Mouse (Mus musculus): ENCODE results near the gene Hmgn1. TPM values are rescaled to one million over a fixed set of nuclear protein-coding genes. Genes with fewer than 3 reads are reported as not detected.
A peak's percentile ranks its signal among the peaks of the same experiment; 100 is the strongest.
"Not testable (repeated sequence)": the region's sequence is repeated elsewhere in the genome, so short reads cannot be mapped to it uniquely, and the experiment has no call there.

The Hmgn1 gene
- polyA plus RNA-seq, 1 experiment from 2014 or later: 315 TPM

DNA sequence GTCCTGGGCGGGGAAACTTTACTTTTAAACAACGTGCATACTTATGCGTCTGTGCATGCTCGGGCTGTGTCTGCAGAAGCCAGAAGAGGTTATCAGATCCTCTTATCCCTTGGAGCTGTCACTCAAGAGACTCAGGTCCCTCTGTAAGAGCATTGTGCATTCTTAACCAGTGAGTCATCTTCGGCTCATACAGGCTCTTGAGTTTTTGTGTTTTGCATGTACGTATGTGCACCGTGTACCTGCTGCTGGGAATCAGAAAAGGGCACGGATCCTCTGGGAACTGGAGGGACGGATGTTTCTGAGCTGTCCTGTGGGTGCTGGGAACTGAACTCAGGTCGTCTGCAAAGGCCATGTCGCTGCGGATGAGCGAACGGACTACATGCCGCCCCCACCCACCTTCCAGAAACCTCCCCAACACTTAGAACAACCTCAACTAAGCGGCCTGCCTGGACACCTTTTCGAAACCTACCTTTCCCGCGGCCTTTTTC, 801 bp downstream of the Hmgn1 start:
- Histone ChIP-seq H3K27me3 (no peaks in the 10 kb centered on the region), H3K27ac (peak overlapping the region; percentile 99), H3K9me3 (replicated peaks) (no peaks in the 10 kb centered on the region), H3K36me3 (peaks cover 41% of the 10 kb centered on the region), H3K4me3 (peak overlapping the region; percentile 99), H3K4me2 (peak overlapping the region; percentile 73), H3K9ac (peak overlapping the region; percentile 97), H3K4me1 (replicated peaks) (peaks cover 26% of the 10 kb centered on the region)
- no peak for ATAC-seq (replicated peaks; ENCODE audit: insufficient number of reproducible peaks, insufficient read depth, low FRiP score, low read depth)
- WGBS: 2% methylated on average over 19 of the region's 19 CpGs

DNA sequence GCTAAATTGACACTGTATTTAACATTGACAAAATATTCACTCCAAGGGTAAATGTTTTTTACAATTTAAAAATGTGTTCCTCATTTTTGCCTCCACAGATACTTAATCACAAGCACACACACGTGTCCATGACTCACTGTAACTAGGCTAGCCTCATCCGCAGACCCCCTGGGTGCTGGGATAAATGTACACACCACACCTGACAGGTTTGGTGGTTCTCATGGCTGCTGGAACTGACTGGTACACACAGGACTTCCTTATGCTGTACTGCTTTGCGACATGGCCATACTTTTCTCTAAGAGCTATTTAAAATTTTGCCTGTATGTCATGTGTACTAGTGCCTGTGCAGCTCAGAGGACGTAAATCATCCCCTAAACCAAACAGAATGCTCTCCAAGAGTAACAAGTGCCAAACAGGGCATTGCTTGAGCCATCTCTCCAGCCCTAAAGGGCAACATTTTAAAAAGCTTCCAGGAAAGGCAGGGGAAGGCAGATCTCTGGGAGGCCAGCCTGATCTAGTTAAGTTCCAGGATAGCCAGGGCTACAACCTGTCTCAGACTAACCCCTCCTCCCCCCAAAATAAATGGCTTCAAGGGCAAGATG, 7.4 kb downstream of the Hmgn1 start:
- H3K4me3 ChIP-seq: no peak overlapping the region
- peaks cover 41% of the 10 kb centered on the region for H3K36me3 ChIP-seq
- H3K27ac ChIP-seq: no peak overlapping the region
- H3K9me3 ChIP-seq (replicated peaks): no peaks in the 10 kb centered on the region
- ATAC-seq (replicated peaks; ENCODE audit: insufficient number of reproducible peaks, insufficient read depth, low FRiP score, low read depth): no peak
- H3K27me3 ChIP-seq: no peaks in the 10 kb centered on the region
- H3K9ac ChIP-seq: no peak overlapping the region
- WGBS: 68% methylated on average over 4 of the region's 4 CpGs
- peaks cover 4% of the 10 kb centered on the region for H3K4me1 ChIP-seq (replicated peaks)
- H3K4me2 ChIP-seq: no peak overlapping the region

DNA sequence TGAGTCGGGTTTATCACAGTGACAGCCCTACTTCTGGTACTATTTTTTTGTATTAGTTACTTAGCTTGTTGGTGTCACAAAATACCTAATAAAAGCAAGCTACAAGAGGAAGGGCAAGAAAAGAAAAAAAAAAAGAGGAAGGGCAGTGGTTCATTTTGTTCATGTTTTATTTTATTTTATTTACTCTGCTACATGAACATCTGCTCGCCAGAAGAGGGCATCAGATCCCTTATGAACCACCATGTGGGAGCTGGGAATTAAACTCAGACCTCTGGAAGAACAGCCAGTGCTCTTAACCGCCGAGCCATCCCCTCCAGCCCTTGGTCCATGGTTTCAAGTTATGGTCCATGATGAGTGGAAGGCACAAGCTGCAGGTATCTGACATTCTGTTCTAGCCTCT, 12.8 kb downstream of the Hmgn1 start:
- H3K9me3 ChIP-seq (replicated peaks): no peaks in the 10 kb centered on the region
- H3K9ac ChIP-seq: no peak overlapping the region
- H3K36me3 ChIP-seq: no peaks in the 10 kb centered on the region
- ATAC-seq (replicated peaks; ENCODE audit: insufficient number of reproducible peaks, insufficient read depth, low FRiP score, low read depth): no peak
- 53% methylated on average over 4 of the region's 4 CpGs for WGBS
- no peak overlapping the region for H3K4me2 ChIP-seq
- H3K4me1 ChIP-seq (replicated peaks): 0 out of 2 replicates have a peak, but pooled peaks cover 4% of the 10 kb centered on the region
- no peaks in the 10 kb centered on the region for H3K27me3 ChIP-seq
- H3K4me3 ChIP-seq: no peak overlapping the region
- no peak overlapping the region for H3K27ac ChIP-seq

DNA sequence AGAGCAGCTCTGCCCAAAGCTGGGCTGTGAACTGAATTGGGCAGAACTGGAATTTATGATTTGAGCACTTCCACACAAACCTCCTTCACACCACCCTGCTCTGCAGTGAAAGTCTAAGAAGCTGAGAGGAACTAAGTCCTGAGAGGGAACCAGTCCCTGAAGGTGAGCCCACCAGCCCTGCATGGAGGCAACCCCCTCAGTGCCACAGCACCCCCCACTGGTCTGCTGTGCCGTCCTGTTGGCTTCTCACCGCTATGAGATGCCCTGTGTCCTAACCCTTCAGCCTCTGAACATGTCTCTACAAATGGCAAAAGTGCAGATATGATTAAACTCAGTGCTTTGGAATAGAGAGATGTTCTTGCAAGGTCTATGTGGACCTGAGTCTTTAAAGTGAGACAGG, 14.8 kb downstream of the Hmgn1 start:
- Histone ChIP-seq H3K4me1 (replicated peaks) (0 out of 2 replicates have a peak, but pooled peaks cover 4% of the 10 kb centered on the region), H3K9ac (no peak overlapping the region), H3K4me3 (no peak overlapping the region), H3K27ac (no peak overlapping the region), H3K9me3 (replicated peaks) (no peaks in the 10 kb centered on the region), H3K4me2 (no peak overlapping the region), H3K27me3 (no peaks in the 10 kb centered on the region), H3K36me3 (no peaks in the 10 kb centered on the region)
- no peak for ATAC-seq (replicated peaks; ENCODE audit: insufficient number of reproducible peaks, insufficient read depth, low FRiP score, low read depth)
- 48% methylated on average over 2 of the region's 2 CpGs for WGBS

DNA sequence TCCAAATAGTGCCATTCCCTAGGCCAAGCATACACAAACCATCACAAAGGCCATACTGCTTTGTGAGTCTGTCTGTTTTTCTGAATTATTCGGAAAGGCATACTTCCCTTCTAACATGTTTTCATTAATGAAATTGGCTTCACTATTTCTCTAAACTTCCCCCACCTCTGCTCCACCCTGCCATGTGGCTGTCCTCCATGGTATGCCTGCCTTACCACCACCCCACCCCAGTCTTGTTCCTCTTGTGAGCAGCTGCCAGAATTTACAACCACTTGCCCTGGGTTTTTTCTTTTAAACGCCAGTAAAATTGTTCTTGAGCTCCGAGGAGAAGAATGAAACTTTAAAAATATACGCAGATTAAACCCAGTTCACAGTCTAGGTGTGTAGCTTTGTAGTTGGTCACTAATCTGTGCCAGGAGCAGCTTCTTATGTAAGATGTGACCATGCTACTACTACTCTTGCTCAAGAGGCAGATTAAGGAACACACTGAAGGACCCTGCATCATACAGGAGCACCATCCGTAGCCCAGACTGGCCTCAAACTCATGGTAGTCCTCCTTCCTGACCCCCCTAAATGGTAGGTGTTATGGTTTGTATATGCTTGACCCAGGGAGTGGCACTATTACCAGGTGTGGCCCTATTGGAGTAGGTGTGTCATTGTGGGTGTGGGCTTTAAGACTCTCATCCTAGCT, 16.7 kb downstream of the Hmgn1 start:
- Histone ChIP-seq H3K4me3 (no peak overlapping the region), H3K36me3 (no peaks in the 10 kb centered on the region), H3K27ac (no peak overlapping the region), H3K9me3 (replicated peaks) (no peaks in the 10 kb centered on the region), H3K9ac (no peak overlapping the region), H3K27me3 (no peaks in the 10 kb centered on the region), H3K4me2 (no peak overlapping the region), H3K4me1 (replicated peaks) (0 out of 2 replicates have a peak, but pooled peaks cover 4% of the 10 kb centered on the region)
- WGBS: 78% methylated on average over 5 of the region's 5 CpGs
- ATAC-seq (replicated peaks; ENCODE audit: insufficient number of reproducible peaks, insufficient read depth, low FRiP score, low read depth): no peak

DNA sequence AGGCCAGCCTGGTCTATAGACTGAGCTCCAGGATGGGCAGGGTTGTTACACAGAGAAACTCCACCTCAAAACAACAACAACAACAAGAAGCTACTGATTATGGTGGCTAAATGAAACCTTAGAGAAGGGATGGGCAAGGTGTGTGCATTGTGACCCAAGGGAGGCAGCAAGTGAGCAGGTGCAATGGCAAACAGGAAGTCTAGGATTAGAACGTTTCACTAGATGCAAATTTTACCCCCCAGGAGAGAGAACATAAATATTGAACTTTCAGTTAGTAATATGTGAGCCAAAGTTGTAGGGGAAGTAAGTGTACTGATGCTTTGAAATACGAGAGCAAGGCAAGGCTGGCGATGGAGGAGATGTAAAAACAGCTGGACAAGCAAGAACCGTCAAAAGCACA, 17.9 kb downstream of the Hmgn1 start:
- Histone ChIP-seq H3K4me1 (replicated peaks) (0 out of 2 replicates have a peak, but pooled peaks cover 4% of the 10 kb centered on the region), H3K36me3 (no peaks in the 10 kb centered on the region), H3K4me3 (no peak overlapping the region), H3K4me2 (no peak overlapping the region), H3K9me3 (replicated peaks) (no peaks in the 10 kb centered on the region), H3K9ac (no peak overlapping the region), H3K27me3 (no peaks in the 10 kb centered on the region), H3K27ac (no peak overlapping the region)
- ATAC-seq (replicated peaks; ENCODE audit: insufficient number of reproducible peaks, insufficient read depth, low FRiP score, low read depth): no peak
- 63% methylated on average over 4 of the region's 4 CpGs for WGBS

DNA sequence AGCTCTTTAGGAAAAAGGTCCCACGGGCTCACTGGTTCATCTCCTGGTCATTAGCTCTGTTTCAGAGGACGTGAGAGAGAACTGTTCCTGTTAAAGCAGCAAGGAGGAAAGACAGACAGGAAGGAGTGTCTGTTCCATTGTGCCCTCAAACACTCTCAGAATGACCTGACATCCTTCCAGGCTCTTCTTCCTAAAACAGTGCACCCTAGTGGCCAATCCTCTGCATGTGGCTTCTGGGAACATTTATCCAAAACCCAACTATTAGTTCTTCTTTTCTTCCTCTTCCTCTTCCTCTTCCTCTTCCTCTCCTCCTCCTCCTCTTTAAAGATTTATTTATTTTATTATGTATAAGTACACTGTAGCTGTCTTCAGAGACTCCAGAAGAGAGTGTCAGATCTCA, 24.5 kb downstream of the Hmgn1 start:
- Histone ChIP-seq H3K4me2 (no peak overlapping the region), H3K9me3 (replicated peaks) (no peaks in the 10 kb centered on the region), H3K36me3 (no peaks in the 10 kb centered on the region), H3K4me1 (replicated peaks) (0 out of 2 replicates have a peak, but pooled peaks cover 2% of the 10 kb centered on the region), H3K27me3 (no peaks in the 10 kb centered on the region), H3K4me3 (no peak overlapping the region), H3K9ac (no peak overlapping the region), H3K27ac (no peak overlapping the region)
- ATAC-seq (replicated peaks; ENCODE audit: insufficient number of reproducible peaks, insufficient read depth, low FRiP score, low read depth): no peak
- 34% methylated on average over 2 of the region's 2 CpGs for WGBS

DNA sequence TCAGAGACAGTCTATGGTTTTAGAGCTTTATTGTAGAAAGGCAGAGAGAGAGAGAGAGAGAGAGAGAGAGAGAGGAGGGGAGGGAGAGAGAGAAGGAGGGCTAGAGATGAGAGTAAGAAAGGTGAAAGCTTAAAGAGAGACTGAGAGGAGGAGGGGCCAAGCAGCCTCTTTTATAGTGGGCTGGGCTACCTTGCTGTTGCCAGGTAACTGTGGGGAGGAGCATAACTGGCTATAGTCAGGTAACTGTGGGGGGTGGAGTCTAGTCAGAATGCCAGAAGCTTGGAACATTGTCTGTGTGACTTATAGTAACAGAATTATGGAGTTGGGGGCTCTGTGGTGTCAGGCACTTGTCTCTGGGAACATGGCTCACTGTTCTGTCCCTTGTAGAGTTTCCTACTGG, 29.7 kb downstream of the Hmgn1 start:
- not testable (repeated sequence) for H3K4me2 ChIP-seq; H3K9ac ChIP-seq; H3K4me3 ChIP-seq; H3K36me3 ChIP-seq; H3K27me3 ChIP-seq; H3K9me3 ChIP-seq (replicated peaks); ATAC-seq (replicated peaks; ENCODE audit: insufficient number of reproducible peaks, insufficient read depth, low FRiP score, low read depth); H3K4me1 ChIP-seq (replicated peaks); H3K27ac ChIP-seq

DNA sequence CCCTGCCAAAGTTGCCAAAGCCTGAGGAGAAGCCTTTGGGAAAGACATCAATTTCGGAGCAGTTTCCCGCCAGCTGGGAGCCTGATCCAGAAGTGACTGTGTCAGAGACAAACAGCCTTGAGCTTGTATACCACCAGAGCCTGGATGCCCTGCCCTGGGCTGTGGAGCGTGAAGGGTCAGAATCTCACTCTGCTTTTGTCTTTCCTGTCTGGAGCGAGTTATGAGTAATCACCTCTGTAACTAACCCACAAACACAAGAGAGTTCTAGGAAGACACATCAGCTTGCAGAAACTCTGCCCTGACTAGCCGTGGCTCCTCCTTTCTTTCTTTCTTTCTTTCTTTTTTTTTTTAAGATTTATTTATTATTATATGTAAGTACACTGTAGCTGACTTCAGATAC, 31.6 kb downstream of the Hmgn1 start:
- Histone ChIP-seq H3K4me2 (no peak overlapping the region), H3K27ac (no peak overlapping the region), H3K27me3 (no peaks in the 10 kb centered on the region), H3K4me3 (no peak overlapping the region), H3K9me3 (replicated peaks) (no peaks in the 10 kb centered on the region), H3K36me3 (no peaks in the 10 kb centered on the region), H3K4me1 (replicated peaks) (peaks cover 9% of the 10 kb centered on the region; the same call in 1 of the 2 replicates), H3K9ac (no peak overlapping the region)
- WGBS: 81% methylated on average over 5 of the region's 5 CpGs
- ATAC-seq (replicated peaks; ENCODE audit: insufficient number of reproducible peaks, insufficient read depth, low FRiP score, low read depth): no peak

DNA sequence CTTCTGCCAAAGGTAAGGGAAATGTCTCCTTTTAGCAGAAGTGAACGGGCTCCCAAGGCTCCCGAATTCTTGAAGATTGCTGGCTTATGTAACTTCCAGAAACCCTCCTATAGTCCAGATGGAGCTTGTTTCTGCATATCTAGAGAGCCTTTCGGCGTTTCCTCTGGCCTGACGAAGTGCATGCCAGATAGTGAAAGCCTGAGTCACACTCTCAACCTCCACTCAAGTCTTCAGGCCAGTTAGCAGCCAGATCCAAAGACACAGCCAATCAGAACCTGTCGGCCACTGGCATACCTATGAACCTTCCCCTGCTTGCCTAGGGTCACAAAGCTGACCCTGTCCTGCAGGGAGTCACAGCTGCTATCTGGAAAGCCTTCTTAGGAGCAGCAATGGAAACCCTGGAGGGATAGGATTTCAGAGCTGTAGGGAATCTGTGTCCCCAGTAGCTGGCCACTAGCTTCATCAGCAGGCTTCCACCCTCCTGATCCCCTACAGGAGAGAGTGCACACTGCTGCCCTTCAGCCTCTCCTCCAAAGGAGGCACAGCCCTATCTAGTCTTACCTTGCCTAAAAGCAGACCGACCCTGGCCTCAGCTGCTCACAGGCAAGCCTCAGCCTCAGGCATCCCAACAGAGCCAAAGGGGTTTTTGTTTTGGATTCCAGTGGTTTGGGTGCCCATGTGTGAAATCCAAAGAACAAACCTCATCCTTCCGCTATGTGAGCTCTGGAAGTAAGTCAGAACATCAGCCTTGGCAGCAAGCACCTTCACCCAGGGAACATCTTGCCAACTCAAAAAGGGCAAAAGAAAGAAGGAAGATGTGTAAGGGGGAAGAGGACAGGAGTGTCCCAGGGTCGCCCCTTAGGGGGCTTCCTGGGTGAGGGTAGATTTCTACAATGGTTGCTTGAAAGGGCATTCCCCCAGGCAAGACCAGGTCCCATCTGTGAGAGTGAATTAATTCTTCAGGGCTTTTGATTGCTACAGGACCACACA, 35.7 kb downstream of the Hmgn1 start:
- 0 out of 2 replicates have a peak, but pooled peaks have one; percentile 27 for ATAC-seq (replicated peaks; ENCODE audit: insufficient number of reproducible peaks, insufficient read depth, low FRiP score, low read depth)
- H3K4me3 ChIP-seq: no peak overlapping the region
- H3K4me2 ChIP-seq: no peak overlapping the region
- 33% methylated on average over 9 of the region's 9 CpGs for WGBS
- H3K36me3 ChIP-seq: no peaks in the 10 kb centered on the region
- no peak overlapping the region for H3K9ac ChIP-seq
- H3K27me3 ChIP-seq: no peaks in the 10 kb centered on the region
- no peaks in the 10 kb centered on the region for H3K9me3 ChIP-seq (replicated peaks)
- peaks cover 12% of the 10 kb centered on the region; the same call in 1 of the 2 replicates for H3K4me1 ChIP-seq (replicated peaks)
- peak overlapping the region; percentile 29 for H3K27ac ChIP-seq

DNA sequence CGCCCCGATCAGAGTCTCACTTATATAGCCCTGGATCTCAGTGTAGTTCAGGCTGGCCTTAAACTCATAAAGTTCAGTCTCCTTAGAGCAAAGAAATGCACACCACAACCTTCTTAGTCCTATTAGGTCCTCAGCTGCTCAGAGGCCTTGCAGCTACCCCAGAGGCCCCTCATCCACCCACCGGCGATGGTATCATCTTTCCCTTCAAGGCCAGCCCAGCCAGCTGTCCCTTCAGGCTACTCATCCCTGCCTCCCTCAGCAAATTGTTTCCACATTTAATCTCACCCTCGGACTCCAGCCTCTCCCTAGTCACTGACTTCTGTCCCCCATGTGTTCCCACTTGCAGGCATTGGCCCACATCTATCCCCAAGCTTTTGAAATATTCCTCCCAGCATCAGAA, 39.4 kb downstream of the Hmgn1 start:
- H3K9me3 ChIP-seq (replicated peaks): no peaks in the 10 kb centered on the region
- H3K9ac ChIP-seq: no peak overlapping the region
- no peaks in the 10 kb centered on the region for H3K27me3 ChIP-seq
- no peak for ATAC-seq (replicated peaks; ENCODE audit: insufficient number of reproducible peaks, insufficient read depth, low FRiP score, low read depth)
- 63% methylated on average over 5 of the region's 5 CpGs for WGBS
- peaks cover 20% of the 10 kb centered on the region for H3K4me1 ChIP-seq (replicated peaks)
- no peak overlapping the region for H3K4me3 ChIP-seq
- H3K27ac ChIP-seq: no peak overlapping the region
- H3K4me2 ChIP-seq: no peak overlapping the region
- H3K36me3 ChIP-seq: no peaks in the 10 kb centered on the region

All from heart, embryonic 15.5 days (tissue).